Mouse (Mus musculus) testis, adult 2 months (tissue): ENCODE results near the gene Omt2b.

Source experiments
- CTCF ChIP-seq: fragments of 200-500 bp; IDR thresholded peaks from 2 replicates; pipeline ENCODE4 v1.5.1; 2012; ENCODE audit warnings: low read depth, mild to moderate bottlenecking, inconsistent platforms, low read length, moderate library complexity; ENCODE audit not compliant: control insufficient read depth, insufficient read depth, insufficient replicate concordance
- POLR2A ChIP-seq: fragments of 200-500 bp; IDR thresholded peaks from 2 replicates; pipeline ENCODE4 v1.6.1; 2012; ENCODE audit warnings: low read depth, mild to moderate bottlenecking, inconsistent platforms, low read length, moderate library complexity; ENCODE audit not compliant: control insufficient read depth

GRCm38 (mm10) chr9:78360484-78360872, 33.1 kb downstream of the Omt2b start:
- TF ChIP-seq CTCF (no peak), POLR2A (no peak)
